Mouse (Mus musculus): Measurements from ENCODE around the gene Dot1l.

DNA sequence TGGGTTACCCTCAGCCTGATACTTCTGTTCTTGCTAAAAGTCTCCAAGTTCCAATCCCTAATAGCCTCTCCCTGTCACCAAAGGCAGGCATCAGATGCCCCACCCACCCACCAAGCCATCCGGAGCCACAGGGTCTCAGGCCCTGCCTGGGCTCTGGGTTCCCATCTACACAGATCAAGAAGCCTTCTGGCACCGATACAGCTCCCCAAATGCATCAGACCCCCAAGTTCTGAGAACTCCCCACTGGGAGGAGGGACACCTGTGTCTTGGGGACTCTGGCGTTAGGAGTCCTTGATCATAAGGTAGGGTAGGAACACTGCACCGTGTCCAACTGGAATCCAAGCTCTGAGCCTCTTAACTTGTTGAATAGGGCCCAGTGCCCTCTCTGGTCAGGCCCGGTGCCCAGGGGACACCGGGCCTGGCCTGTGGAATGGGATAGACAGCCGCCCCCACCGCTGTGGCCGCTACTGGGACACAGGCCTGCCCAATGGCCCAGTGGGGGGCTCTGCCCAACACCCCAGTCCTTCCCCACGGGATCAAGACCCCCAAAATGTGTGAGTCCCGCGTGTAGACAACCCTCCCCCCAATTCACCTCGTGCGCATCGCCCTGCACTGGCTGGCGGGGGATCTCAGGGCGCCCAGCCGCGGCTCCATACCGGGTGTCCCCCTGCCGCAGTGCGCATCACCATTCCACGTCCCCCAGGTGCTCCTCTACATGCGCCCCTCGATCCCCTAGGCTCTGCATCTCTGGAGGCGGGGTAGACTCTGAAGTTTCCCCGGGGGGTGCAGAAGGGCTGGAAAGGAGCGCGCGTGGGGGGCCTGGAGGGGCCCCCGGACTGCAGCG, 88.3 kb downstream of the Dot1l start:
- TF ChIP-seq CHD2 (IDR thresholded peaks at IDR 0.05; ENCODE audit: low read depth, low read length) (no peak), ZNF384 (IDR thresholded peaks at IDR 0.05; ENCODE audit: low read depth, low read length) (no peak), MAFK (IDR thresholded peaks at IDR 0.05; ENCODE audit: insufficient read depth, low read depth, low read length) (no peak)
